Mouse (Mus musculus): ENCODE data around the gene Abcc12.
A peak's percentile ranks its signal among the peaks of the same experiment; 100 is the strongest.

Gene Abcc12

DNA sequence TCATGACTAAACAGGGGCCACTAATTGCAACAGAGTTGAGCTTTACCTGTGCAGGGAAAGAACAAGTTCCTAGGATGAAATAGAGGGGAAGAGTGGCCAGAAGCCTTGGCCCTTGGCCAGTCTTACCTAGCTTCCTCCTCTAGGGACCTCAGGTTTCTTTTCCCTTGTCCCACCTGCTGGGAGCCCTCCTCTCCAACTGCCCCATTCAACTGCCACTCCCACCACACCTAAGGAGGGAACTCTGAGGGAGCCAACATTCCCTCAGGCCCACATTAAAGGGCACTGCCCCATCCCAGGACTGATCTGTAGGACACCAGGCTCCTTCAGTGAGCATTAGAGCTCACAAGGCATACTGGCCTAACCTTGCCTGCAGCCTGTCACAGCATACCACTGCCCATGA is at the start of gene Abcc12:
Gene Abcc12, minus strand, starts transcription at position 229 of the 400 bp plus-strand sequence.
- no peak for DNase-seq (ENCODE audit: low spot score)

DNA sequence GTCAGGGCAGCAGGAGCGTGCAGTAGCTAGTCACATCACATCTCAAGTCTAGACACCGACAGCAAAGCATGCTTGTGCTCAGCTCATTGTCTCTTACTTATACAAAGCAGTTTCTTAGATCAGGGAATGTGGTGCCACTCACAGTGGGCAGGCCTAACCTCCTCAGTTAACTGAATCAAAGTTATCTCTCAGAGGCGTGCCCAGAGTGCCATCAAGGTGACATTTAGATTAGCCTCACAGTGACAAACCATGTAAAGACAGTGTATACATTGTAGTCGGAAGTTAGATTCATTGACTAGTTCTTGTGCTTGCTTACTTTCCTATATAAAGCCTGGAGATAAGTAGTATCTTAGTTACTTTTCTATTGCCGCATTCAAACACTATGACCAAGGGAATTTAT is 49.7 kb upstream of the Abcc12 start:
- DNase-seq (ENCODE audit: low spot score): no peak

DNA sequence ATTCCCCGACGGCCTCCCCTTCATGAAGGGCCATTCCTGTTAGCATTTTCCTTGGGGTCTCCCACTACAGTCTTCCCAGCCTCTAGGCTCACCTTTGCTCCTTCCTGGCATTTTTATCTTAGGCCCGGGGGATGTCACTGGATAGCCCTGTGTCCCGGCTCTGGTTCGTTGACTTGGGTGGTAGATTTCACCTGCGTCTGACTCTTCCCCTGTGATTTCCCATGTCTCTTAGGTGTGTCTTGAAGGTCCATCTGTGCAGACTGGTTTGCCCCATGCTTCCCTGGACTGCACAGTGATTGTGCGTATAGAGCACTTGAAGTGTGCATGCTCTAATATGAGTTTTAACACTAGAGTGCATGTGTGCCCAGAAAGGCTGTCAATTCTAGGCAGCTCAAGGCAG is 44.4 kb upstream of the Abcc12 start:
- no peak for DNase-seq (ENCODE audit: low spot score)

- DNase-seq (ENCODE audit: low spot score): peak; percentile 79
Observed at GRCm38 (mm10) chr8:86623911-86624731, 43.6 kb upstream of the Abcc12 start, which contains the start of gene Lonp2. Gene Lonp2 (plus strand): TSS chr8:86624043.

DNA sequence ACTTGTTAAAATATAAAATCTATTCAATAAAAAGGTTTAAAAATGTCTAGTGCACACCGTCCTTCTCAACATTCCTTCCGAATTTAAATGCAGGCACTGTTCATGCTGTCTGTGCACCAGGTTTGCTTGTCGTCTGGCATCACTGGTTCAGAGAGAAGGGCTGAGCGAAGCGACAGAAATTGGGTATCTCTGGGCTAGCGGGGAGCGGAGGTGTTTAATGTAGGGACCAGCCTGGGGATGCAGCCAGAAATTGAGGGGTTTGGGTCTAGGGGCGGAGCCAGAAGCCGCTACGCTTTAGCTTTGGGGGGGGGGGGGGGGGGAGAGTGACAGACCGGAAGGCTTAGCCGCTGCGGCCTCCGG is 43.0 kb upstream of the Abcc12 start:
- peak; percentile 47 for DNase-seq (ENCODE audit: low spot score)

DNA sequence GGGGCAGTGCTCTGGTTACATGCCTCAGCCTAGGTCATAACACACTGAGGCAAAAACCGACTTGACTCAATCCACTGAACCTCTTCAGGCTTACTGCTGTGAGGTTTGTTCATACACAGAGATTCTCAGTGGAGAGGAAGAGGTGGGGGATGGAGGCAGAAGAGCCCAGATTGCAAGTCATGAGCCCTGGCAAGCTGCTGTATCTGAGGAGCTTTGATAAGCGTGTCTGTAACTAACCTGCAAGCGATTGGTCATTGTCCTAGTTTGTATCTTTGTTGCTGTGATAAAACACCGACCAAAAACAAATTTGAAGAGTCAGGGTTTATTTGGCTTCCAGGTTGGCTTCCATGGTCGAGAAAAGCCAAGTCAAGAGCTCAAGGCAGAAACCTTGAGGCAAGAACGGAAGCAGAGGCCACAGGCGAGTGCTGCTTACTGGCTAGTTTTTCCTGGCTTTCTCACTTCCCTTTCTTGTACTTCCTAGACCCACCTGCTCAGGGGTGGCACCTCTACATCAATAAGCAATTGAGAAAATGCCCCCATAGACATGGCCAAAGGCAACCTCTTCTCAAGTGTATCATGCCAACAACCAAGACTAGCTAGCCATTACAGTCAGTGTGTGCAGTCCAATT is 37.4 kb upstream of the Abcc12 start:
- no peak for DNase-seq (ENCODE audit: low spot score)

GRCm38 (mm10) chr8:86615095-86615769 is 34.7 kb upstream of the Abcc12 start:
- DNase-seq (ENCODE audit: low spot score): no peak

- DNase-seq (ENCODE audit: low spot score): no peak
Observed at GRCm38 (mm10) chr8:86613798-86614197, 33.3 kb upstream of the Abcc12 start.

DNA sequence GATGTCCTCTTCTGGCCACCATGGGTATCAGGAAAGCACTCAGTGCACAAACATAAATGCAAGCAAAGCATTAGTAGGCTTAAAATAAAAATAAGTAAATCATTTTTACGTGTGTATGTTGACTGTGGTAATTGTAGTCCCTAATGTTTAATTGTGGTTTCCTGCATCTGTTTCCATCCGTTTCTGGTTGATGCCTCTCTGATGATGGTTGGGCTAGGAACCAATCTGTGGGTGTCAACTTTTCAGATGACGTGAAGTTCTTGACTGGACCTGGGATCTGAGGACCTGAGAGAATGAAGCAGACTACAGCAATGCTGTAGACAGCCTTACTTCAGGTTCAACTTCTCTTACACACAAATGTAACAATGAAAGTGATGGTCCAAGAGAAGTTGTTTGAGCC is 24.2 kb upstream of the Abcc12 start:
- DNase-seq (ENCODE audit: low spot score): no peak

GRCm38 (mm10) chr8:86603174-86603573 is 22.7 kb upstream of the Abcc12 start:
- DNase-seq (ENCODE audit: low spot score): no peak

GRCm38 (mm10) chr8:86600311-86600710 is 19.8 kb upstream of the Abcc12 start:
- no peak for DNase-seq (ENCODE audit: low spot score)

DNA sequence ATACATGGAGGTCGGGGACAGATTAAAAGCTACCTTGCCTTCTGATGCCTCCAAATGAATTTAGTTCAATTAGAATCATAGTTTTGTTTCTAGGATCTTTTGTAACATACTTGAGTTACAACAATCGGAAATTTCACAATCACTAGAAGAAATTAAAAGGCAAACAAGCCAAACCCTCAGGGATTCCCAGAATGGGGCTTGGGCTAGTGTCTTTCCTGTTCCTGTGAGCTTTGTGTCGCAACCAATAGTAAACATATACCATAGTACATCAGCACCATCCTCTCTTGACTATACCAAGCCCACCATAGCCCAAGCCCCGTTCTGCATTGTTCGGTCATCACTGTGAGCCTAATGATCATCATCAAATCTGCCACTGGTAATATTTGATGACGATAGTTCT is 18.8 kb upstream of the Abcc12 start:
- DNase-seq (ENCODE audit: low spot score): no peak

GRCm38 (mm10) chr8:86597681-86598080 is 17.2 kb upstream of the Abcc12 start:
- no peak for DNase-seq (ENCODE audit: low spot score)

- DNase-seq (ENCODE audit: low spot score): no peak
Observed at GRCm38 (mm10) chr8:86595671-86596070, 15.2 kb upstream of the Abcc12 start.

GRCm38 (mm10) chr8:86594159-86594796 is 13.8 kb upstream of the Abcc12 start:
- DNase-seq (ENCODE audit: low spot score): no peak

GRCm38 (mm10) chr8:86593099-86593498 is 12.6 kb upstream of the Abcc12 start:
- no peak for DNase-seq (ENCODE audit: low spot score)

- no peak for DNase-seq (ENCODE audit: low spot score)
Observed at GRCm38 (mm10) chr8:86588338-86588737, 7.9 kb upstream of the Abcc12 start.

GRCm38 (mm10) chr8:86586642-86587041 is 6.2 kb upstream of the Abcc12 start:
- no peak for DNase-seq (ENCODE audit: low spot score)

DNA sequence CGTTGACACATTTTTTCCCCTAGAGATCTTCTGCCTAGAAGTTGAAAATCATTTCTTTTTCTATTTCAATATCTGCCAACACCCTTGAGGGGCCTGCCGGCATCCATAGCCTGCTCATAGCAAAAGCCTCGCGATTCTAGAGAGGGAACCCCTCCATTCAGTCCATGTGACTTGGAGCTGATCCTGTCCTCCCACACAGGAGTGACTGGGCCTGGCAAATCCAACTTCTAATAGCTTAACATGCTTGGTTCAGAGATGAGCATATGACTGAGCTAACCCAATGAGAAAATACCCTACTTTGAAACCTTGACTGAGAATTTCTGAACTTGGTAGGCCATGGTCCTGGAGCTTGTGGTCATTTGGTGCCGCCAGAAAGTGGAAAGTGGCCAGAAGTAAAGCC is 5.6 kb upstream of the Abcc12 start:
- no peak for DNase-seq (ENCODE audit: low spot score)

DNA sequence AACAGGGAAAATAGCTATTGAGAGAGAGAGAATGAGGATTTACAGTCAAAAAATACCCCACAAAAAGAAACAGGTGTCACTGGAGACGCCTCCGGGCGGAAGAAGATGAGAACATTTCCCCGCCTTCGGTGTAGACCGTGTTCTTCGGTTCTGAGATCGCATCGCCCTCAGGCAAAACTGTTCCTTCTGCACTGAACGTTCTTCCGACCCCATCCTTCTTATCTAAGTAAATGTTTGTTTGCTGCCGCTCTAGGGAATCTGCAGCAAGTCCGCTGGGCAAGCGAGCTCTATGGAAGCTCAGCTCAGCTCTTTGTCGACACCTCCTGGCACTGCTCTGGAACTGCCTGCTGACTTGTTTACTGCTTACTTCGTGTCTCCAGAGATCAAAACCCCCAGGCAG is 5.0 kb upstream of the Abcc12 start:
- DNase-seq (ENCODE audit: low spot score): peak; percentile 82

- peak; percentile 81 for DNase-seq (ENCODE audit: low spot score)
Observed at GRCm38 (mm10) chr8:86585118-86585517, 4.6 kb upstream of the Abcc12 start.

DNA sequence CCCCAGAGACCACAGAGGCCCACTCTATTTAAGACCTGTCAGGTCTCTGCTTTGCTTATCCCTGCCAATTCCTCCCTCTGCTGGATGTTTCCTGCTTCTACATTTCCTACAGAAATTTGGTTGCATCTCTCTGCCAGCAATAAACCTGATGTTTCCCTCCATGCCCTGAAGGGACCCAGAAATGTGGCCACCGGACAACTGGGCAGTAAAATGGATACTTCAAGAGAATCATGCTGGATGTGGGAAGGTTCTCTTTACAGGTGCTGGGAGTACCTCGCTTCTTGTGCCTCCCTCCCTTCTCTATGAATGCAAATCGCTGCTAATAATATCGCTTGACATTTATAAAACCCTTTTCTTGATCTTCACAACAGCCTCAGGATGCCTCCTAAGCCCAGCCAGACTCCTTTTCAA is 1.4 kb upstream of the Abcc12 start:
- no peak for DNase-seq (ENCODE audit: low spot score)

DNA sequence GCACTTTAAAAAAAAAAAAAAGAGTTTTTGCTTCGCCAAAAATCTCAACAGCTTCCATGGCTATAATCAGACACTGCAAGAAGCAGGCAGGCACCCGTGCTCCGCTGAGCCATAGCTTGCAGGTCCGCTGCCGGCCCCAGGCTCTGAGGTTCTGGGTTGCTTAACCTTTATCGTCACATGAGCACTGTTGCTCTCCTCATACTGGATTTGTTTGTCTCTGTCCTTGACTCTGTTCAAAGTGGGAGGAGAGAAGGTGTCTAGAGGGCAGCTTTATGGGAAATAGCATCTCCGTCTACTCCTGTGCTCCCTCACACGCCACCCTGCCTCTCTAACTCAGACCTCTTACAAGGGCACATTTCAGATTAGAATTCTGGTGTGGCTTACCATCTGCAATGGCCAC is 1.8 kb downstream of the Abcc12 start:
- no peak for DNase-seq (ENCODE audit: low spot score)

Measured in layer of hippocampus, adult 9-10 months (tissue).